Mouse (Mus musculus) embryo, embryonic 10.5 days (tissue): ENCODE measurements around the gene Kansl2.
A peak's percentile ranks its signal among the peaks of the same experiment; 100 is the strongest.

ENCODE experiments used
- DNase-seq: peaks from one replicate; pipeline ENCODE4 v3.0.0-alpha.2; 2015; ENCODE audit warnings: low spot score

The Kansl2 gene

GRCm38 (mm10) chr15:98533881-98534627 is at the start of gene Kansl2:
TSS of gene Kansl2 (minus strand) at chr15:98534264.
- peak; percentile 99 for DNase-seq

GRCm38 (mm10) chr15:98582996-98583395 is 48.9 kb upstream of the Kansl2 start:
- DNase-seq, result no peak

- no peak for DNase-seq
These were observed 48.3 kb upstream of the Kansl2 start for GRCm38 (mm10) chr15:98582410-98582809.

- peak; percentile 95 for DNase-seq
These were observed 45.9 kb upstream of the Kansl2 start for GRCm38 (mm10) chr15:98579795-98580464.

GRCm38 (mm10) chr15:98579310-98579709 is 45.2 kb upstream of the Kansl2 start:
- DNase-seq, result no peak

- no peak for DNase-seq
These were observed 39.2 kb upstream of the Kansl2 start for GRCm38 (mm10) chr15:98573293-98573692.

- no peak for DNase-seq
These were observed 36.9 kb upstream of the Kansl2 start, which contains the start of the genes Ccnt1 and 4930415O20Rik for GRCm38 (mm10) chr15:98570873-98571538. TSS of gene Ccnt1 (minus strand) at chr15:98570923. TSS of gene 4930415O20Rik (plus strand) at chr15:98571004.

- DNase-seq, result no peak
These were observed 35.8 kb upstream of the Kansl2 start for GRCm38 (mm10) chr15:98569795-98570365.

GRCm38 (mm10) chr15:98569216-98569615 is 35.2 kb upstream of the Kansl2 start:
- no peak for DNase-seq

GRCm38 (mm10) chr15:98568256-98569033 is 34.4 kb upstream of the Kansl2 start:
- DNase-seq, result peak; percentile 49

GRCm38 (mm10) chr15:98567278-98568134 is 33.4 kb upstream of the Kansl2 start:
- peak; percentile 100 for DNase-seq

GRCm38 (mm10) chr15:98566973-98567277 is 32.9 kb upstream of the Kansl2 start:
- no peak for DNase-seq

GRCm38 (mm10) chr15:98557186-98557585 is 23.1 kb upstream of the Kansl2 start:
- DNase-seq, result no peak

GRCm38 (mm10) chr15:98555881-98556280 is 21.8 kb upstream of the Kansl2 start:
- no peak for DNase-seq

- DNase-seq, result no peak
These were observed 18.7 kb upstream of the Kansl2 start for GRCm38 (mm10) chr15:98552758-98553157.

- no peak for DNase-seq
These were observed 12.8 kb upstream of the Kansl2 start for GRCm38 (mm10) chr15:98546843-98547242.

GRCm38 (mm10) chr15:98545151-98545550 is 11.1 kb upstream of the Kansl2 start:
- no peak for DNase-seq

- no peak for DNase-seq
These were observed 9.3 kb upstream of the Kansl2 start for GRCm38 (mm10) chr15:98543341-98543740.

GRCm38 (mm10) chr15:98541064-98541463 is 7.0 kb upstream of the Kansl2 start:
- DNase-seq, result no peak

GRCm38 (mm10) chr15:98537923-98538322 is 3.9 kb upstream of the Kansl2 start:
- DNase-seq, result no peak
